Mouse (Mus musculus) liver, adult 2 months (tissue): ENCODE results near the gene Igf2bp3.

Source experiments
- CTCF ChIP-seq: fragments of 200-500 bp; IDR thresholded peaks from 2 replicates; pipeline ENCODE4 v1.5.1; 2011; ENCODE audit warnings: low read depth, low read length, control low read depth
- POLR2A ChIP-seq: fragments of 200-500 bp; IDR thresholded peaks from 2 replicates; pipeline ENCODE4 v1.6.1; 2011; ENCODE audit warnings: low read length, control low read depth; ENCODE audit not compliant: insufficient read depth; ENCODE audit errors: extremely low read depth

GRCm38 (mm10) chr6:49097596-49098110 is 117.1 kb downstream of the Igf2bp3 start:
- TF ChIP-seq CTCF (no peak), POLR2A (no peak)
